Mouse (Mus musculus): ENCODE results near the gene Ube2o. TPM values are rescaled to one million over a fixed set of nuclear protein-coding genes. Genes with fewer than 3 reads are reported as not detected.

Ube2o gene
- polyA plus RNA-seq (2017; shearing (Covaris generic)), result 10 to 100 TPM in 1 of 2 experiments, 1 to 10 TPM in 1; 7.7 to 10.1 TPM

GRCm38 (mm10) chr11:116581376-116581814 lies at the start of gene Ube2o:
Ube2o (minus strand) TSS chr11:116581447.

GRCm38 (mm10) chr11:116626299-116627071 lies 45.2 kb upstream of the Ube2o start, which contains the start of gene Rhbdf2:
Rhbdf2 (minus strand) TSS chr11:116627019.

GRCm38 (mm10) chr11:116586310-116586709 lies 5.1 kb upstream of the Ube2o start, which contains the start of gene Aanat:
Aanat (plus strand) TSS chr11:116586432.

GRCm38 (mm10) chr11:116530187-116531147 lies 50.8 kb downstream of the Ube2o start, which contains the start of gene Sphk1:
Sphk1 (plus strand) TSS chr11:116530925.

GRCm38 (mm10) chr11:116493795-116494252 lies 87.4 kb downstream of the Ube2o start, which contains the start of gene Prpsap1:
Prpsap1 (minus strand) TSS chr11:116494202.

Other genes with a start within 250 kb of the Ube2o start
- gene Foxj1, start 246.0 kb downstream of the Ube2o start, polyA plus RNA-seq (2017; shearing (Covaris generic)), result not detected
- gene Rnf157, start 168.4 kb downstream of the Ube2o start, polyA plus RNA-seq (2017; shearing (Covaris generic)), result 10 to 100 TPM in 1 of 2 experiments, 1 to 10 TPM in 1; 7.8 to 15.0 TPM
- 10 to 100 TPM; 55.9 to 58.9 TPM for gene Ubald2, start 147.4 kb downstream of the Ube2o start, polyA plus RNA-seq (2017; shearing (Covaris generic))
- under 1 TPM in 1 of 2 experiments, not detected in 1; 0.50 TPM for gene Qrich2, start 115.2 kb downstream of the Ube2o start, polyA plus RNA-seq (2017; shearing (Covaris generic))
- 100 to 1,000 TPM; 138 to 145 TPM for gene Prpsap1, start 87.2 kb downstream of the Ube2o start, polyA plus RNA-seq (2017; shearing (Covaris generic))
- gene Sphk1, start 50.5 kb downstream of the Ube2o start, polyA plus RNA-seq (2017; shearing (Covaris generic)), result 1 to 10 TPM in 1 of 2 experiments, under 1 TPM in 1; 0.16 to 2.7 TPM
- not detected for gene Aanat, start 5.0 kb upstream of the Ube2o start, polyA plus RNA-seq (2017; shearing (Covaris generic))
- 10 to 100 TPM; 11.4 to 23.4 TPM for gene Rhbdf2, start 45.6 kb upstream of the Ube2o start, polyA plus RNA-seq (2017; shearing (Covaris generic))
- gene Prcd, start 72.1 kb upstream of the Ube2o start, polyA plus RNA-seq (2017; shearing (Covaris generic)), result under 1 TPM in 1 of 2 experiments, not detected in 1; 0.82 TPM
- gene Cygb, start 72.9 kb upstream of the Ube2o start, polyA plus RNA-seq (2017; shearing (Covaris generic)), result under 1 TPM in 1 of 2 experiments, not detected in 1; 0.16 TPM
- gene St6galnac1, start 194.1 kb upstream of the Ube2o start, polyA plus RNA-seq (2017; shearing (Covaris generic)), result 1 to 10 TPM in 1 of 2 experiments, under 1 TPM in 1; 0.48 to 3.9 TPM
- gene Mxra7, start 246.6 kb upstream of the Ube2o start, polyA plus RNA-seq (2017; shearing (Covaris generic)), result 1 to 10 TPM in 1 of 2 experiments, not detected in 1; 1.4 TPM